In the genomic region with DNA sequence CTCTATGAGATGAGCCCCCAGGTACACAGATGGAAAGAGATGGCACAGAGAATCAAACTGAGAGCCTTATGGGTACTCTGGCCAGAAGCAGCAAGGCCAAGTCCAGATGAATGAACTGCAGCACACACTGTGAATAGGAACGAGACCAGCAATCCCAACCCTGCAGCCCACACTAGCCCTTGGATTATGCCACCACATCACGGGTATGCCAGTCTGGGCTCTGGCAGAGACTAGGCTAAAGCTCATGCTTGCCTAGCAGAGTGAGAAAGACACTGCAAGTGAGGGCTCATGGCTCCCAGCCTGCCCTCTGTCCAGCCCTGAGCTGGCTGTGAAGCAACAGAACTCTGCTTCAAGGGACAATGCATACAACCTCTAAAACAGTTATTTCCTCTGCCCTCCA, we compare ENCODE assay signal across 18 mouse cellular contexts. TPM values are rescaled to one million over a fixed set of nuclear protein-coding genes. Genes with fewer than 3 reads are reported as not detected.
DNase-seq lines count a peak whose midpoint lies in the region; ATAC-seq and TF ChIP-seq lines count a peak whose summit lies in the region.
"Had no signal": no experiment of that assay in that cellular context is flagged by ENCODE, and none has a peak within 500 bp of the region (broad histone marks: within the 10 kb centered on the region; RNA-seq: fewer than 3 reads in every experiment).

No protein-coding gene starts in this region.

- H3K27ac ChIP-seq in forebrain, embryonic 13.5 days, result no peak overlapping the region
- no peak overlapping the region for H3K27ac ChIP-seq in forebrain, embryonic 14.5 days (ENCODE audit: low read depth, low read length)
- peak overlapping the region; percentile 22; the same call in 1 of the 2 replicates for H3K27ac ChIP-seq in hindbrain, postnatal 0 days
- H3K27ac ChIP-seq in hindbrain, embryonic 14.5 days, result no peak overlapping the region
- H3K27ac ChIP-seq: embryonic facial prominence, embryonic 12.5 days; heart, embryonic 10.5 days; intestine, embryonic 15.5 days had no signal

- no peak for TF ChIP-seq CTCF in hindbrain, postnatal 0 days (IDR thresholded peaks at IDR 0.05; ENCODE audit: low read depth)

- H3K9ac ChIP-seq in forebrain, embryonic 13.5 days, result peak overlapping the region; percentile 1; the same call in 1 of the 2 replicates
- H3K9ac ChIP-seq in forebrain, embryonic 14.5 days (ENCODE audit: low read length), result no peak overlapping the region
- H3K9ac ChIP-seq in hindbrain, postnatal 0 days (replicated peaks; ENCODE audit: low read length), result no peak overlapping the region
- no peak overlapping the region for H3K9ac ChIP-seq in hindbrain, embryonic 14.5 days
- H3K9ac ChIP-seq: embryonic facial prominence, embryonic 12.5 days; intestine, embryonic 15.5 days had no signal

- WGBS in forebrain, embryonic 13.5 days, result 77% methylated on average over 2 of the region's 2 CpGs
- WGBS in forebrain, embryonic 14.5 days, result 85% methylated on average over 2 of the region's 2 CpGs
- 57% methylated on average over 2 of the region's 2 CpGs for WGBS in hindbrain, postnatal 0 days
- WGBS in hindbrain, embryonic 14.5 days, result 93% methylated on average over 2 of the region's 2 CpGs

- no peak overlapping the region for H3K4me2 ChIP-seq in forebrain, embryonic 13.5 days
- H3K4me2 ChIP-seq in forebrain, embryonic 14.5 days (ENCODE audit: low read length), result no peak overlapping the region
- no peak overlapping the region for H3K4me2 ChIP-seq in hindbrain, postnatal 0 days (ENCODE audit: low read depth, low read length)
- H3K4me2 ChIP-seq in hindbrain, embryonic 14.5 days (replicated peaks), result no peak overlapping the region
- H3K4me2 ChIP-seq: embryonic facial prominence, embryonic 12.5 days; intestine, embryonic 15.5 days had no signal

- H3K27me3 ChIP-seq in forebrain, embryonic 13.5 days, result no peaks in the 10 kb centered on the region
- no peaks in the 10 kb centered on the region for H3K27me3 ChIP-seq in forebrain, embryonic 14.5 days (replicated peaks; ENCODE audit: control insufficient read depth, insufficient read depth, low read length)
- no peaks in the 10 kb centered on the region for H3K27me3 ChIP-seq in hindbrain, postnatal 0 days (ENCODE audit: insufficient read depth, low read length)
- H3K27me3 ChIP-seq in hindbrain, embryonic 14.5 days (ENCODE audit: control insufficient read depth, insufficient read depth, low read length), result no peaks in the 10 kb centered on the region
- H3K27me3 ChIP-seq: embryonic facial prominence, embryonic 12.5 days; intestine, embryonic 15.5 days had no signal

- no peak for DNase-seq in forebrain, embryonic 14.5 days (ENCODE audit: low spot score)
- DNase-seq in hindbrain, postnatal 0 days (ENCODE audit: low spot score), result peak; percentile 39
- no peak for DNase-seq in hindbrain, embryonic 14.5 days (ENCODE audit: low spot score)
- DNase-seq in right cerebral cortex, postnatal 10 days (ENCODE audit: low spot score in 2 of 2), result peak; percentile 45 to 55
- no peak for DNase-seq in right cerebral cortex, postnatal 25 days
- DNase-seq: adrenal gland, adult 8-10 months; adrenal gland, postnatal 36 days; gastrocnemius, postnatal 10 days; heart, adult 18-20 months; heart, postnatal 10 days; heart, postnatal 4 days; kidney, adult 18-20 months had no signal

- no peak overlapping the region for H3K4me3 ChIP-seq in forebrain, embryonic 13.5 days
- H3K4me3 ChIP-seq in forebrain, embryonic 14.5 days (ENCODE audit: low read depth, low read length), result no peak overlapping the region
- H3K4me3 ChIP-seq in hindbrain, postnatal 0 days (ENCODE audit: low read length), result no peak overlapping the region
- H3K4me3 ChIP-seq in hindbrain, embryonic 14.5 days (replicated peaks; ENCODE audit: low read length), result no peak overlapping the region
- H3K4me3 ChIP-seq: embryonic facial prominence, embryonic 12.5 days; heart, embryonic 10.5 days; intestine, embryonic 15.5 days had no signal

- no peaks in the 10 kb centered on the region for H3K9me3 ChIP-seq in forebrain, embryonic 13.5 days (replicated peaks)
- no peaks in the 10 kb centered on the region for H3K9me3 ChIP-seq in forebrain, embryonic 14.5 days (replicated peaks; ENCODE audit: control insufficient read depth, low read length)
- no peaks in the 10 kb centered on the region for H3K9me3 ChIP-seq in hindbrain, postnatal 0 days (ENCODE audit: low read length)
- no peaks in the 10 kb centered on the region for H3K9me3 ChIP-seq in hindbrain, embryonic 14.5 days (ENCODE audit: control insufficient read depth, low read length)
- H3K9me3 ChIP-seq: embryonic facial prominence, embryonic 12.5 days; heart, embryonic 10.5 days; intestine, embryonic 15.5 days had no signal

- H3K36me3 ChIP-seq in forebrain, embryonic 13.5 days (ENCODE audit: poor library complexity, severe bottlenecking), result peaks cover 78% of the 10 kb centered on the region
- peaks cover 57% of the 10 kb centered on the region for H3K36me3 ChIP-seq in forebrain, embryonic 14.5 days (ENCODE audit: control insufficient read depth, insufficient read depth, low read length)
- no peaks in the 10 kb centered on the region for H3K36me3 ChIP-seq in hindbrain, postnatal 0 days (ENCODE audit: insufficient read depth, low read length)
- no peaks in the 10 kb centered on the region for H3K36me3 ChIP-seq in hindbrain, embryonic 14.5 days (replicated peaks; ENCODE audit: control insufficient read depth, insufficient read depth)
- H3K36me3 ChIP-seq: embryonic facial prominence, embryonic 12.5 days; heart, embryonic 10.5 days; intestine, embryonic 15.5 days had no signal

- ATAC-seq in forebrain, embryonic 13.5 days, result no peak
- ATAC-seq in forebrain, embryonic 14.5 days, result no peak
- peak; percentile 66; the same call in 1 of the 2 replicates for ATAC-seq in hindbrain, postnatal 0 days
- ATAC-seq in hindbrain, embryonic 14.5 days (ENCODE audit: low FRiP score), result no peak
- ATAC-seq: intestine, embryonic 15.5 days had no signal

- peaks cover 14% of the 10 kb centered on the region for H3K4me1 ChIP-seq in forebrain, embryonic 13.5 days
- H3K4me1 ChIP-seq in forebrain, embryonic 14.5 days (ENCODE audit: control insufficient read depth, insufficient read depth, low read length), result peaks cover 4% of the 10 kb centered on the region
- H3K4me1 ChIP-seq in hindbrain, postnatal 0 days (ENCODE audit: insufficient read depth, low read length), result no peaks in the 10 kb centered on the region
- no peaks in the 10 kb centered on the region for H3K4me1 ChIP-seq in hindbrain, embryonic 14.5 days (replicated peaks; ENCODE audit: control insufficient read depth, insufficient read depth, low read length)
- H3K4me1 ChIP-seq: embryonic facial prominence, embryonic 12.5 days; intestine, embryonic 15.5 days had no signal

RNA-seq across cellular contexts. Expression of a gene that starts 26.7 kb away (rescaled TPM):
- polyA plus RNA-seq in forebrain, embryonic 13.5 days (2015; fragmentation: Nextera tagmentation; extraction: Ambion mirVana), result 21.9 and 22.8 TPM in 2 replicates
- polyA plus RNA-seq in forebrain, embryonic 14.5 days (2014; fragmentation: Nextera tagmentation; extraction: Ambion mirVana), result 19.7 and 19.9 TPM in 2 replicates
- 10.6 and 11.4 TPM in 2 replicates for total RNA-seq in hindbrain, postnatal 0 days (2014; rRNA removed)
- polyA plus RNA-seq in hindbrain, postnatal 0 days (2015; fragmentation: Nextera tagmentation; extraction: Ambion mirVana), result 5.8 and 6.2 TPM in 2 replicates
- polyA plus RNA-seq in hindbrain, embryonic 14.5 days (2014; fragmentation: Nextera tagmentation; extraction: Ambion mirVana), result 7.5 and 8.8 TPM in 2 replicates
- total RNA-seq: adrenal gland, adult 8-10 months; adrenal gland, postnatal 36 days; gastrocnemius, postnatal 10 days; gastrocnemius, postnatal 4 days; heart, adult 18-20 months had no signal
- polyA plus RNA-seq: heart, embryonic 14.5 days; intestine, embryonic 15.5 days had no signal

Comparison
In these comparisons a context has a peak if more than half of its experiments do, and no peak if none do; other contexts are left out.
1. DNase-seq: peak in hindbrain, postnatal 0 days (single experiment) and right cerebral cortex, postnatal 10 days (2 of 2); none in forebrain, embryonic 14.5 days (single experiment), hindbrain, embryonic 14.5 days (single experiment) and right cerebral cortex, postnatal 25 days (single experiment).